Mouse (Mus musculus) 3T3-L1 (cell line): ENCODE measurements at regions not wholly inside any gene's neighbourhood (a gene's known extent, or its start where the extent isn't known, plus 50 kb on each side); places are given as distances from the start of the nearest gene placed in this dataset.

ENCODE experiments used
- DNase-seq: peaks from one replicate; pipeline ENCODE4 v3.0.0-alpha.2; 2015; ENCODE audit warnings: low read depth, low spot score

- DNase-seq, result no peak
Observed at GRCm38 (mm10) chr6:81173018-81173417, 750.5 kb upstream of the Gcfc2 start.

- DNase-seq, result no peak
Observed at GRCm38 (mm10) chr6:81190218-81190617, 733.3 kb upstream of the Gcfc2 start.

GRCm38 (mm10) chr6:81210521-81210920, 712.9 kb upstream of the Gcfc2 start:
- DNase-seq, result no peak

- DNase-seq, result peak; percentile 2
Observed at GRCm38 (mm10) chr6:81230747-81231146, 692.7 kb upstream of the Gcfc2 start.

- DNase-seq, result peak; percentile 5
Observed at GRCm38 (mm10) chr6:81259878-81260277, 663.6 kb upstream of the Gcfc2 start.
